Mouse (Mus musculus): ENCODE data around the gene Tnfrsf26. TPM values are rescaled to one million over a fixed set of nuclear protein-coding genes. Genes with fewer than 3 reads are reported as not detected.
"Not testable (repeated sequence)": the region's sequence is repeated elsewhere in the genome, so short reads cannot be mapped to it uniquely, and the experiment has no call there.

Gene Tnfrsf26
- 0.10 and 0.19 TPM in 2 replicates for polyA plus RNA-seq (2015; fragmentation: Nextera tagmentation; extraction: Ambion mirVana)

DNA sequence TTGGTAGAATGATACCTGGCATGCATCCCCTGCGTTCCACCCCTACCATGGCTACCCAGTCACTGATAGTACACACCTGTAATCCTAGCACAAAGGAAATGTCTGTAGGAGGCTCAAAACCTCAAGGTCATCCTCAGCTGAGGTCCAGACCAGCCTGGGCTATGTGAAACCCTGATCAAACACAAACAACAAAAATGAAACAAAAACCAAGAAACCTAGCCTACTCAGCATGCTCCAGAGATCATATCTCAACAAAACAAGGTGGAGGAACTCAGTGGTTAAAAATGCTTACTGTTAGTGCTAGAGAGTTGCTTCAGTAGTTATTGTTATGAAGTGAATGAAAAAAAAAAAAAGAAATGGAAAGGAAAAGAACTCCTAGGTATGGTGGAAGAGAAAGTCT, at the start of gene Tnfrsf26:
Gene Tnfrsf26 (minus strand): TSS at position 183 of the 400 bp plus-strand sequence.
- 91% methylated on average over 1 of the region's 1 CpGs for WGBS
- Histone ChIP-seq H3K4me3 (no peak within 1 kb of the TSS), H3K9me3 (no peaks in the 10 kb centered on the region), H3K4me2 (replicated peaks) (no peak within 1 kb of the TSS), H3K27me3 (no peaks in the 10 kb centered on the region), H3K9ac (replicated peaks) (no peak within 1 kb of the TSS), H3K27ac (replicated peaks) (no peak within 1 kb of the TSS), H3K36me3 (no peaks in the 10 kb centered on the region), H3K4me1 (no peaks in the 10 kb centered on the region)
- no peak for ATAC-seq (replicated peaks)

- H3K4me2 ChIP-seq (replicated peaks), result no peak overlapping the region
- H3K36me3 ChIP-seq, result no peaks in the 10 kb centered on the region
- no peak overlapping the region for H3K4me3 ChIP-seq
- no peak overlapping the region for H3K27ac ChIP-seq (replicated peaks)
- H3K9me3 ChIP-seq, result no peaks in the 10 kb centered on the region
- H3K9ac ChIP-seq (replicated peaks), result no peak overlapping the region
- H3K4me1 ChIP-seq, result no peaks in the 10 kb centered on the region
- no peaks in the 10 kb centered on the region for H3K27me3 ChIP-seq
- ATAC-seq (replicated peaks), result no peak
Observed at GRCm38 (mm10) chr7:143666427-143667311, 38.1 kb upstream of the Tnfrsf26 start.

GRCm38 (mm10) chr7:143663470-143663869, 34.9 kb upstream of the Tnfrsf26 start:
- no peak overlapping the region for H3K4me3 ChIP-seq
- H3K9ac ChIP-seq (replicated peaks), result no peak overlapping the region
- no peaks in the 10 kb centered on the region for H3K4me1 ChIP-seq
- 81% methylated on average over 2 of the region's 2 CpGs for WGBS
- no peaks in the 10 kb centered on the region for H3K9me3 ChIP-seq
- H3K27me3 ChIP-seq, result no peaks in the 10 kb centered on the region
- no peak overlapping the region for H3K27ac ChIP-seq (replicated peaks)
- no peaks in the 10 kb centered on the region for H3K36me3 ChIP-seq
- ATAC-seq (replicated peaks), result no peak
- H3K4me2 ChIP-seq (replicated peaks), result no peak overlapping the region

DNA sequence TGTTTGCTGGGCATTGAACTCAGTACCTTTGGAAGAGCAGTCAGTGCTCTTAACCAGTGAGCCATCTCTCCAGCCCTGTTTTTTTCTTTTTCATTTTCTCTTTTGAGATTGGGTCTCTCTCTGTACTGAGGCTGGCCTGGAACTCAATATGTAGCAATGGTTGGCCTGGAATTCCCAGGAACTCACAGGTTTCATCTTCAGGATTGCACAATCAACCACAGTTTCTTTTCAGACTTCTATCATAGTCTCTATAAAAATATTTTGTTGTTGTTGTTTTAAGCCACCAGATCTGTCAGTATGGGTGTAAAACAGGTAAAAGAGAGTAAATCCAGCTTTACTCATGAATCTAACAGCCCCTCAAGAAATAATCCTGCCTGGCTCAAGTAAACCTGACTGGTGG, 32.3 kb upstream of the Tnfrsf26 start:
- H3K9ac ChIP-seq (replicated peaks), result no peak overlapping the region
- H3K4me3 ChIP-seq, result no peak overlapping the region
- no peak overlapping the region for H3K27ac ChIP-seq (replicated peaks)
- H3K27me3 ChIP-seq, result no peaks in the 10 kb centered on the region
- no peaks in the 10 kb centered on the region for H3K4me1 ChIP-seq
- H3K36me3 ChIP-seq, result no peaks in the 10 kb centered on the region
- no peak overlapping the region for H3K4me2 ChIP-seq (replicated peaks)
- H3K9me3 ChIP-seq, result no peaks in the 10 kb centered on the region
- no peak for ATAC-seq (replicated peaks)

DNA sequence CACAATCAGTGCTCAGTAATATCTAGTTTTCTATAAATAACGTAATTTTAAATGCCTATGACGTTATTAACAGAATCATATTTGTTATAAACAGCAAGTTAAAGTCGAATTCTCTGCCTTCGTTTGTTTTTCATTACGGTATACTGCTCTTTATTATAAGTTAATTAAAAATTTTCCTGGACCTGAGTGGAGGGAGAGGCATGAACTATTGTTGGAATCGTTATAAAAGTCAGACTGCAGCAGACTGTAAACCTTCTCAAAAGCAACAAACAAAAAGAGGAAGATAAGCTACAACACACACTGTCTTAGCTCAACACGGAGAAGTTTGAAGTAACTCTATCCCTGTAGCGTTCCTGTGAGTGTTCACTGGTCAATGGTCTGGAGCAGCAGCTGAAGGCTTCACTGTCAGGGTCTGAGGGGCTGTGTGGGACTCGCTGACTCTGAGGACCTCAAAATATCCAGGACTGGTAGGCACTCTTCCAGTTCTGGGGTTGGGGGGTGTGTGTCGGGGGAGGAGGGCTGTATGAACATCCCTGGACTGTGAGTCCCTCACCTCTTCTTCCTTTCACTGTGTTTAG, 21.3 kb upstream of the Tnfrsf26 start:
- H3K4me2 ChIP-seq (replicated peaks), result peak overlapping the region; percentile 82

DNA sequence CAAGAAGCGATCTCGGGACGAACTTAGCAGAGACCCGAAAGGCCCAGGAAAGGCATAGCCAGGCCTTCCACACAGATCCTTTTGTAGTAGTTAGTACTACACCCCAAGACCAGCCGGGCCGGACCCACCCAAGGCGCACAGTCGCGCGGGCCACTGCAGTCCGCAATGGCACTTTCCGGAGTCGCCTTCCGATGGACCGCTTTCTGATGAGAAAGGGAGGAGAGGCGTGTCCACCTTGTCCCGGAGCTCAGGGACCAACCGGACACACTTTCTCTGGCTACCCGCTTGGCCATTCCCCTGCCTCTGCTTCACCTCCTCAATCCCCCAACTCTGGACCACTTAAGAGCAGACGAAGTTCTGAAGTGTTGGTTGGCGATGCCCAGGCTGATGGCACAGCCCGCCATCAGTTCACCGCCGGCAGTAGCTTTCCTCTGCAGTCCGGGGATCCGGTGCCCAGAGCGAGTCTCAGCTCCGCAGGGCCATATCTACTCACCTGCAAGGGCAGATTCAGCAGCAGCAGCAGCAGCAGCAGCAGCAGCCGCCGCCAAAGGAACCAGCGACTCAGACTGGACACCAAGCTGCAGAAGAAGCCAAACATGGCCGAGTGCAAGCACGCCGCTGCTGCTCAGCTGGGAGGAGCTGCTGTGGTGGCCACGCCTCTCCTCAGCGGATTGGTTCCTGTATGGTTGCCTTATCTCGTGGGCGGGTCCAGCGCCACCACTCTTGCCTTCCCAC, 20.7 kb upstream of the Tnfrsf26 start, which contains the start of gene Tnfrsf22:
Gene Tnfrsf22 (minus strand): TSS at position 628 of the 735 bp plus-strand sequence.
- no peaks in the 10 kb centered on the region for H3K27me3 ChIP-seq
- ATAC-seq (replicated peaks), result peak; percentile 100
- WGBS, result 2% methylated on average over 39 of the region's 39 CpGs
- H3K4me2 ChIP-seq (replicated peaks), result peak within 1 kb of the TSS; percentile 82
- no peaks in the 10 kb centered on the region for H3K36me3 ChIP-seq
- no peaks in the 10 kb centered on the region for H3K4me1 ChIP-seq
- H3K27ac ChIP-seq (replicated peaks), result no peak within 1 kb of the TSS
- peak within 1 kb of the TSS; percentile 63 for H3K9ac ChIP-seq (replicated peaks)
- H3K4me3 ChIP-seq, result peak within 1 kb of the TSS; percentile 80
- no peaks in the 10 kb centered on the region for H3K9me3 ChIP-seq

More for the DNA sequence above, 21.3 kb upstream of the Tnfrsf26 start:
- peak; percentile 36 for ATAC-seq (replicated peaks)
- not testable (repeated sequence) for H3K27me3 ChIP-seq; H3K36me3 ChIP-seq; H3K27ac ChIP-seq (replicated peaks); H3K9ac ChIP-seq (replicated peaks); H3K9me3 ChIP-seq; H3K4me1 ChIP-seq
- WGBS, result 51% methylated on average over 10 of the region's 10 CpGs
- H3K4me3 ChIP-seq, result peak overlapping the region; percentile 80

- ATAC-seq (replicated peaks); H3K27ac ChIP-seq (replicated peaks); H3K4me1 ChIP-seq; H3K4me3 ChIP-seq; H3K9ac ChIP-seq (replicated peaks); H3K9me3 ChIP-seq; H3K27me3 ChIP-seq; H3K36me3 ChIP-seq; H3K4me2 ChIP-seq (replicated peaks): not testable (repeated sequence)
- 96% methylated on average over 2 of the region's 2 CpGs for WGBS
Observed at GRCm38 (mm10) chr7:143643949-143644348, 15.4 kb upstream of the Tnfrsf26 start.

GRCm38 (mm10) chr7:143636674-143637073, 8.2 kb upstream of the Tnfrsf26 start:
- WGBS, result 94% methylated on average over 1 of the region's 1 CpGs

DNA sequence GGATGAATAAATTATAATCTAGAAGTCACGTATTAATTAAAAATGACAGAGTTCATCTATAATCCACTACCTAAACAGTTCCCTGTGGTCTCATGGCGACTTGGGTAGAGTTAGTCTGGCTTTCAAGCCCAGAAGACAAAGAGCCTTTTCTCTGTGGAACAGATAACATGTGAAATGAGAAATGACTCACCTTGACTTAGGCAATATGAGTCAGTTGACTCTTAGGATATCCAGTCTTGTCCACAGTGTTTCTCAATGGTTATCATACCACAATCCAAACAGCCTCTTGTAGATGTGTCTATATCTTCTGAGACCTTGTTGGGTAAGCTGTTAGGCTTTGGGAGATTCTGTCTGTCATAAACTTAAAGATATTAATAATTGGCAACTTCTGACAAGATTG, 3.0 kb upstream of the Tnfrsf26 start:
- WGBS, result 73% methylated on average over 2 of the region's 2 CpGs
- Histone ChIP-seq H3K4me2 (replicated peaks) (no peak overlapping the region), H3K4me3 (no peak overlapping the region), H3K27me3 (no peaks in the 10 kb centered on the region), H3K27ac (replicated peaks) (no peak overlapping the region), H3K4me1 (no peaks in the 10 kb centered on the region), H3K9ac (replicated peaks) (no peak overlapping the region), H3K36me3 (no peaks in the 10 kb centered on the region), H3K9me3 (no peaks in the 10 kb centered on the region)
- ATAC-seq (replicated peaks), result no peak

More at GRCm38 (mm10) chr7:143636674-143637073, 8.2 kb upstream of the Tnfrsf26 start:
- H3K36me3 ChIP-seq, result no peaks in the 10 kb centered on the region
- no peaks in the 10 kb centered on the region for H3K27me3 ChIP-seq
- H3K4me2 ChIP-seq (replicated peaks), result no peak overlapping the region
- H3K9ac ChIP-seq (replicated peaks), result no peak overlapping the region
- H3K4me1 ChIP-seq, result no peaks in the 10 kb centered on the region
- no peak overlapping the region for H3K27ac ChIP-seq (replicated peaks)
- H3K4me3 ChIP-seq, result no peak overlapping the region
- ATAC-seq (replicated peaks), result no peak
- H3K9me3 ChIP-seq, result no peaks in the 10 kb centered on the region

DNA sequence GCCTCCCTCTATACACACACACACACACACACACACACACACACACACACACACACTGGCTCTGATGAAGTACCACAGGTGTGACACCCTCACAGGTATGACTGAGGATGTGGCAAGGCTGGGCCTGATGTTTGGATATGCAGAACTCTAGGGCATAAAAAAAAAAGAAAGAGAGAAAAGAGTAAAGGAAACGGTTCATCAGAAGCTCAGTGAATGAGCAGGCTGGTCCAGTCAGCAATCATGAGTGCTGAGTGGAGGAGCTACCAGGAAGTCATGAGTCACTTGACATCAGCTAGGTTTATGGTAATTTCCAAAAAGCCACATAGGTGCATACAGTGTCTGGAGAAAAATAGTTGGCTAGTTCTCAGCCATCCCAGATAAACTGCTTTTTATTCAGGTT, 979 bp upstream of the Tnfrsf26 start:
- Histone ChIP-seq H3K9me3 (no peaks in the 10 kb centered on the region), H3K27me3 (no peaks in the 10 kb centered on the region), H3K4me2 (replicated peaks) (no peak overlapping the region), H3K36me3 (no peaks in the 10 kb centered on the region), H3K27ac (replicated peaks) (no peak overlapping the region), H3K4me1 (no peaks in the 10 kb centered on the region), H3K4me3 (no peak overlapping the region), H3K9ac (replicated peaks) (no peak overlapping the region)
- 72% methylated on average over 1 of the region's 1 CpGs for WGBS
- ATAC-seq (replicated peaks), result no peak

DNA sequence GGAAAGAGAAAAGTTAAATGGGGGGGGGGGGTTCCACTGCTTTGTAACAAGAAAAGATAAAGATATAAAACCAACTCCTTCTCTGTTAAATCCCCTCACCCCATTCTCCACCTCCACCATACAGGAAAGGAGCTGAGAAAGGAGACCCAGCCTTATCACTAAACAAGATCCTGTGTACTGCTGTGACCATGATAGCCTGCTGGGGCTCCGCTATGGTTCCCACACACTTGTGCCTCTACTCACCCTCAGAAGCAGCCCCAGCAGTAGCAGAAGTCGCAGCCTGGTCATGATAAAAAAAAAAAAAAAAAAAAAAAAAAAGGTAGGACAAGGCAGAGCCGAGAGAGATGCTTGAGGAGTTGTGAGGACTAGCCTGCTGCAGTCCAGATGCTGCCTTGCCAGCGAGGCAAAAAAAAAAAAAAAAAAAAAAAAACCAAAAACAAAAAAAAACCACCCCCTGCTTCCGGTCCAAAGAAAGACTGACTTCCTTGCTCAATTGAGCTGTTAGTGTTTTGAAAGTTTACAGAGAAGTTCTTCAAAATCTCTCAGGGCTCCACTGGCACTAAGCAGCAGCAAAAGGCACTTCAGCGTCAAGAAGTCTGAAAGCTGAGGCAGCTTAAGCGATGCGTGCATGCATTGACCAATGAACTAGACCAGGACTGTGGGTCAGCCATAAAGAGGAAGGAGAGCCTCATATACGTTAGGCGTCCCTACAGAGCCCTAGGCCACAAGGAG, 801 bp downstream of the Tnfrsf26 start:
- no peak overlapping the region for H3K4me2 ChIP-seq (replicated peaks)
- H3K4me1 ChIP-seq, result no peaks in the 10 kb centered on the region
- no peak overlapping the region for H3K9ac ChIP-seq (replicated peaks)
- no peaks in the 10 kb centered on the region for H3K9me3 ChIP-seq
- WGBS, result 61% methylated on average over 10 of the region's 10 CpGs
- no peaks in the 10 kb centered on the region for H3K27me3 ChIP-seq
- no peak for ATAC-seq (replicated peaks)
- H3K27ac ChIP-seq (replicated peaks), result no peak overlapping the region
- no peak overlapping the region for H3K4me3 ChIP-seq
- no peaks in the 10 kb centered on the region for H3K36me3 ChIP-seq
